Mouse (Mus musculus) limb, embryonic 11.5 days (tissue): ENCODE measurements around the gene Galnt16. TPM values are rescaled to one million over a fixed set of nuclear protein-coding genes. Genes with fewer than 3 reads are reported as not detected.

Experiments used
- ATAC-seq: fragments of 200-750 bp; cut with Nextera tagmentation; 2 replicates; pipeline ENCODE4 v1.8.0; 2017; ENCODE audit warnings: low read depth; ENCODE audit not compliant: insufficient number of reproducible peaks, low FRiP score, low TSS enrichment
- DNase-seq: peaks from one replicate; pipeline ENCODE4 v3.0.0-alpha.2; 2015; ENCODE audit warnings: low spot score
- H3K27ac ChIP-seq: fragments of 300-500 bp; sonication (generic); replicated peaks from 2 replicates; pipeline ENCODE4 v1.5.1; 2014; ENCODE audit warnings: low read depth, mild to moderate bottlenecking, low read length
- H3K27me3 ChIP-seq: fragments of 300-500 bp; sonication (generic); 2 replicates; pipeline ENCODE4 v1.6.1; 2014; ENCODE audit warnings: mild to moderate bottlenecking, low read length, mixed read lengths; ENCODE audit not compliant: control insufficient read depth, insufficient read depth
- H3K36me3 ChIP-seq: fragments of 300-500 bp; sonication (generic); 2 replicates; pipeline ENCODE4 v1.6.1; 2014; ENCODE audit warnings: mild to moderate bottlenecking, low read length, moderate library complexity, mixed read lengths; ENCODE audit not compliant: control insufficient read depth, insufficient read depth
- H3K4me1 ChIP-seq: fragments of 300-500 bp; sonication (generic); 2 replicates; pipeline ENCODE4 v1.6.1; 2014; ENCODE audit warnings: low read length, mixed read lengths; ENCODE audit not compliant: control insufficient read depth, insufficient read depth
- H3K4me2 ChIP-seq: fragments of 300-500 bp; sonication (generic); 2 replicates; pipeline ENCODE4 v1.6.1; 2014; ENCODE audit warnings: low read depth, mild to moderate bottlenecking, moderate library complexity; ENCODE audit not compliant: severe bottlenecking
- H3K4me3 ChIP-seq: fragments of 300-500 bp; sonication (generic); 2 replicates; pipeline ENCODE4 v1.5.1; 2014; ENCODE audit warnings: low read depth, low read length
- H3K9ac ChIP-seq: fragments of 300-500 bp; sonication (generic); 2 replicates; pipeline ENCODE4 v1.6.1; 2014; ENCODE audit warnings: mild to moderate bottlenecking, low read length
- H3K9me3 ChIP-seq: fragments of 300-500 bp; sonication (generic); 2 replicates; pipeline ENCODE4 v1.6.1; 2016; ENCODE audit warnings: low read length; ENCODE audit not compliant: control insufficient read depth
- WGBS: fragments of 180-500 bp; shearing (Covaris S2); extraction: QIAGEN DNeasy Blood & Tissue Kit; methylation state at CpG from one replicate; pipeline ENCODE4 v1.1.7; 2014; 5-methylcytosine and 5-hydroxymethylcytosine counted together
- polyA plus RNA-seq: library from polyadenylated mRNA; unstranded; fragments of >200 nt; fragmentation: Nextera tagmentation; extraction: Ambion mirVana; gene quantifications from 2 replicates; pipeline ENCODE4 v1.2.1, GENCODE M21; 2014

The Galnt16 gene
- polyA plus RNA-seq, 1 experiment from 2014 or later = 3.3 TPM

- Histone ChIP-seq H3K27me3 (no peaks in the 10 kb centered on the region), H3K9me3 (no peaks in the 10 kb centered on the region), H3K4me2 (no peak overlapping the region), H3K9ac (no peak overlapping the region), H3K36me3 (peaks cover 2% of the 10 kb centered on the region; the same call in 1 of the 2 replicates), H3K4me1 (no peaks in the 10 kb centered on the region), H3K4me3 (no peak overlapping the region), H3K27ac (no peak overlapping the region)
- DNase-seq (no peak), ATAC-seq (no peak)
- WGBS = 86% methylated on average over 2 of the region's 2 CpGs
Measured at GRCm38 (mm10) chr12:80668391-80668790, 150.3 kb downstream of the Galnt16 start.

GRCm38 (mm10) chr12:80673170-80673569 is 155.1 kb downstream of the Galnt16 start:
- DNase-seq (peak; percentile 66), ATAC-seq (no peak)
- Histone ChIP-seq H3K4me2 (no peak overlapping the region), H3K4me1 (no peaks in the 10 kb centered on the region), H3K9me3 (no peaks in the 10 kb centered on the region), H3K27me3 (no peaks in the 10 kb centered on the region), H3K9ac (no peak overlapping the region), H3K4me3 (no peak overlapping the region), H3K36me3 (peaks cover 3% of the 10 kb centered on the region; the same call in 1 of the 2 replicates), H3K27ac (no peak overlapping the region)
- WGBS = 16% methylated on average over 3 of the region's 3 CpGs

Other genes starting within 250 kb of the Galnt16 start
- 10.3 and 11.3 TPM in 2 replicates for gene Dcaf5, start 81.7 kb upstream of the Galnt16 start, polyA plus RNA-seq
- gene Exd2, start 55.2 kb upstream of the Galnt16 start, polyA plus RNA-seq = 30.1 and 35.5 TPM in 2 replicates
- gene Slc39a9, start 125.6 kb downstream of the Galnt16 start, polyA plus RNA-seq = 23.8 and 27.4 TPM in 2 replicates
- gene Erh, start 126.1 kb downstream of the Galnt16 start, polyA plus RNA-seq = 380 and 400 TPM in 2 replicates
- 0.17 TPM in 1 of 2 replicates, not detected in the other for gene Plekhd1, start 174.3 kb downstream of the Galnt16 start, polyA plus RNA-seq
- gene Ccdc177, start 242.4 kb downstream of the Galnt16 start, polyA plus RNA-seq = 0.12 and 0.38 TPM in 2 replicates